ENCODE assay signal across 8 mouse cellular contexts in genomic region chr16:93576412-93577082, GRCm38 (mm10). TPM values are rescaled to one million over a fixed set of nuclear protein-coding genes. Genes with fewer than 3 reads are reported as not detected.
A peak's percentile ranks its signal among the peaks of the same experiment; 100 is the strongest.
DNase-seq lines count a peak whose midpoint lies in the region; ATAC-seq and TF ChIP-seq lines count a peak whose summit lies in the region.

No protein-coding gene starts in this region.

- peak; percentile 86; the same call in 1 of the 2 replicates for TF ChIP-seq CTCF in spleen, adult 2 months (IDR thresholded peaks at IDR 0.05; ENCODE audit: extremely low read depth, insufficient read depth, insufficient read length, insufficient replicate concordance)

- intact Hi-C loops in left cerebral cortex, postnatal 10 days (cut with DNase I), result loop anchor here (10.0 kb wide), 1 partner anchor 112 kb away; no protein-coding TSS in a partner anchor

- H3K36me3 ChIP-seq in forebrain, embryonic 10.5 days (replicated peaks), result no peaks in the 10 kb centered on the region
- H3K36me3 ChIP-seq in forebrain, embryonic 16.5 days (ENCODE audit: control insufficient read depth, insufficient read depth), result no peaks in the 10 kb centered on the region
- no peaks in the 10 kb centered on the region for H3K36me3 ChIP-seq in midbrain, embryonic 15.5 days (replicated peaks)
- no peaks in the 10 kb centered on the region for H3K36me3 ChIP-seq in spleen, adult 2 months (ENCODE audit: control insufficient read depth, insufficient read depth, low read length)

- H3K4me1 ChIP-seq in forebrain, embryonic 10.5 days, result peaks cover 11% of the 10 kb centered on the region; the same call in 1 of the 2 replicates
- H3K4me1 ChIP-seq in forebrain, embryonic 16.5 days (replicated peaks; ENCODE audit: control insufficient read depth, insufficient read depth, low read length), result no peaks in the 10 kb centered on the region
- H3K4me1 ChIP-seq in midbrain, embryonic 15.5 days, result no peaks in the 10 kb centered on the region
- H3K4me1 ChIP-seq in spleen, adult 2 months (ENCODE audit: control insufficient read depth, insufficient read depth, insufficient read length), result no peaks in the 10 kb centered on the region; the same call in 1 of the 2 replicates

- H3K9me3 ChIP-seq in forebrain, embryonic 10.5 days, result no peaks in the 10 kb centered on the region
- no peaks in the 10 kb centered on the region for H3K9me3 ChIP-seq in forebrain, embryonic 16.5 days (ENCODE audit: control insufficient read depth, low read length)
- no peaks in the 10 kb centered on the region for H3K9me3 ChIP-seq in midbrain, embryonic 15.5 days

- H3K9ac ChIP-seq in forebrain, embryonic 16.5 days (replicated peaks; ENCODE audit: low read depth, low read length), result no peak overlapping the region
- no peak overlapping the region for H3K9ac ChIP-seq in midbrain, embryonic 15.5 days

- H3K4me3 ChIP-seq in forebrain, embryonic 10.5 days, result no peak overlapping the region
- H3K4me3 ChIP-seq in forebrain, embryonic 16.5 days (replicated peaks; ENCODE audit: low read length), result no peak overlapping the region
- no peak overlapping the region for H3K4me3 ChIP-seq in midbrain, embryonic 15.5 days
- H3K4me3 ChIP-seq in spleen, adult 2 months (ENCODE audit: extremely low read depth, insufficient read depth, insufficient read length), result no peak overlapping the region

- ATAC-seq in forebrain, embryonic 16.5 days, result no peak
- peak; percentile 90 for ATAC-seq in frontal cortex, adult (ENCODE audit: low TSS enrichment)
- ATAC-seq in midbrain, embryonic 15.5 days (replicated peaks), result peak; percentile 58; the same call in 1 of the 2 replicates

- H3K27ac ChIP-seq in forebrain, embryonic 10.5 days, result no peak overlapping the region
- no peak overlapping the region for H3K27ac ChIP-seq in forebrain, embryonic 16.5 days (ENCODE audit: low read length)
- H3K27ac ChIP-seq in midbrain, embryonic 15.5 days, result no peak overlapping the region
- H3K27ac ChIP-seq in spleen, adult 2 months (ENCODE audit: insufficient read depth, low read length), result no peak overlapping the region

- H3K27me3 ChIP-seq in forebrain, embryonic 10.5 days (ENCODE audit: poor library complexity, severe bottlenecking), result no peaks in the 10 kb centered on the region
- no peaks in the 10 kb centered on the region for H3K27me3 ChIP-seq in forebrain, embryonic 16.5 days (replicated peaks; ENCODE audit: control insufficient read depth, insufficient read depth, low read length)
- H3K27me3 ChIP-seq in midbrain, embryonic 15.5 days (replicated peaks), result no peaks in the 10 kb centered on the region
- H3K27me3 ChIP-seq in spleen, adult 2 months (ENCODE audit: control insufficient read depth, insufficient read depth, low read length), result no peaks in the 10 kb centered on the region

- WGBS in forebrain, embryonic 10.5 days, result 38% methylated on average over 14 of the region's 14 CpGs
- WGBS in forebrain, embryonic 16.5 days, result 36% methylated on average over 14 of the region's 14 CpGs
- 33% methylated on average over 14 of the region's 14 CpGs for WGBS in midbrain, embryonic 15.5 days
- WGBS in spleen, adult 2 months, result 51% methylated on average over 14 of the region's 14 CpGs

- TF ChIP-seq POLR2A in spleen, adult 2 months (IDR thresholded peaks at IDR 0.05; ENCODE audit: low read depth, low read length), result no peak

- DNase-seq in forebrain, embryonic 10.5 days (ENCODE audit: extremely low spot score, low spot score), result peak; percentile 82
- DNase-seq in cerebellum, adult 18-20 months, result peak; percentile 72 to 84
- DNase-seq in hindlimb bud, embryonic 11.5 days (ENCODE audit: extremely low spot score, low read depth, low spot score), result peak; percentile 79
- DNase-seq in left cerebral cortex, postnatal 10 days (ENCODE audit: extremely low spot score in 1 of 2, low spot score in 2 of 2), result peak; percentile 69 to 79
- peak in 1 of 2 experiments; percentile 70 for DNase-seq in spleen, adult 2 months (ENCODE audit: low read depth in 1 of 2, low spot score in 2 of 2)

- no peak overlapping the region for H3K4me2 ChIP-seq in forebrain, embryonic 16.5 days (ENCODE audit: low read length)
- H3K4me2 ChIP-seq in midbrain, embryonic 15.5 days, result no peak overlapping the region

RNA-seq across cellular contexts. Expression of gene Setd4, which starts 27.3 kb away (rescaled TPM):
- 14.9 and 15.8 TPM in 2 replicates for polyA plus RNA-seq in forebrain, embryonic 10.5 days (2016; fragmentation: Nextera tagmentation; extraction: Ambion mirVana)
- 14.5 and 22.5 TPM in 2 replicates for polyA plus RNA-seq in forebrain, embryonic 16.5 days (2015; fragmentation: Nextera tagmentation; extraction: Ambion mirVana)
- 10 to 100 TPM; 10.8 to 11.0 TPM for total RNA-seq in left cerebral cortex, postnatal 10 days (2021)
- 19.4 and 21.2 TPM in 2 replicates for polyA plus RNA-seq in midbrain, embryonic 15.5 days (2015; fragmentation: Nextera tagmentation; extraction: Ambion mirVana)
- 10.2 and 10.6 TPM in 2 replicates for polyA plus RNA-seq in spleen, adult 2 months (2012; rRNA removed)

RNA-seq across cellular contexts. Expression of gene Cbr1, which starts 29.1 kb away (rescaled TPM):
- 81.9 and 84.7 TPM in 2 replicates for polyA plus RNA-seq in forebrain, embryonic 10.5 days (2016; fragmentation: Nextera tagmentation; extraction: Ambion mirVana)
- polyA plus RNA-seq in forebrain, embryonic 16.5 days (2015; fragmentation: Nextera tagmentation; extraction: Ambion mirVana), result 137 TPM in 2 replicates
- total RNA-seq in left cerebral cortex, postnatal 10 days (2021), result 10 to 100 TPM; 61.2 to 63.3 TPM
- polyA plus RNA-seq in midbrain, embryonic 15.5 days (2015; fragmentation: Nextera tagmentation; extraction: Ambion mirVana), result 146 and 150 TPM in 2 replicates
- 30.3 and 36.2 TPM in 2 replicates for polyA plus RNA-seq in spleen, adult 2 months (2012; rRNA removed)

RNA-seq across cellular contexts. Expression of gene Gm5678, which starts 51.4 kb away (rescaled TPM):
- not detected in 2 replicates for polyA plus RNA-seq in forebrain, embryonic 10.5 days (2016; fragmentation: Nextera tagmentation; extraction: Ambion mirVana)
- not detected in 2 replicates for polyA plus RNA-seq in forebrain, embryonic 16.5 days (2015; fragmentation: Nextera tagmentation; extraction: Ambion mirVana)
- total RNA-seq in left cerebral cortex, postnatal 10 days (2021), result 1 to 10 TPM; 1.9 to 2.5 TPM
- polyA plus RNA-seq in midbrain, embryonic 15.5 days (2015; fragmentation: Nextera tagmentation; extraction: Ambion mirVana), result not detected in 2 replicates
- not detected in 2 replicates for polyA plus RNA-seq in spleen, adult 2 months (2012; rRNA removed)
